Mouse (Mus musculus): ENCODE measurements at regions not wholly inside any gene's neighbourhood (a gene's known extent, or its start where the extent isn't known, plus 50 kb on each side); places are given as distances from the start of the nearest gene placed in this dataset.
"Not testable (repeated sequence)": the region's sequence is repeated elsewhere in the genome, so short reads cannot be mapped to it uniquely, and the experiment has no call there.

- Histone ChIP-seq H3K4me1 (replicated peaks) (peaks cover 8% of the 10 kb centered on the region), H3K27me3 (no peaks in the 10 kb centered on the region), H3K4me3 (0 out of 2 replicates have a peak overlapping the region, but pooled peaks have one; percentile 22), H3K27ac (no peak overlapping the region), H3K36me3 (no peaks in the 10 kb centered on the region), H3K9me3 (replicated peaks) (no peaks in the 10 kb centered on the region), H3K9ac (no peak overlapping the region), H3K4me2 (peak overlapping the region; percentile 53)
- WGBS, result 21% methylated on average over 3 of the region's 3 CpGs
- ATAC-seq (replicated peaks; ENCODE audit: insufficient number of reproducible peaks, insufficient read depth, low FRiP score, low read depth), result no peak
Observed at GRCm38 (mm10) chr10:15759576-15759975, 1041.6 kb upstream of the Gje1 start.

- Histone ChIP-seq H3K4me1 (replicated peaks) (peaks cover 8% of the 10 kb centered on the region), H3K36me3 (no peaks in the 10 kb centered on the region), H3K27ac (no peak overlapping the region), H3K4me3 (no peak overlapping the region), H3K27me3 (no peaks in the 10 kb centered on the region), H3K9me3 (replicated peaks) (no peaks in the 10 kb centered on the region), H3K4me2 (no peak overlapping the region), H3K9ac (no peak overlapping the region)
- no peak for ATAC-seq (replicated peaks; ENCODE audit: insufficient number of reproducible peaks, insufficient read depth, low FRiP score, low read depth)
- WGBS, result 55% methylated on average over 1 of the region's 1 CpGs
Observed at GRCm38 (mm10) chr10:15757503-15757902, 1039.5 kb upstream of the Gje1 start.

- Histone ChIP-seq H3K4me1 (replicated peaks) (no peaks in the 10 kb centered on the region), H3K36me3 (no peaks in the 10 kb centered on the region), H3K4me2 (no peak overlapping the region), H3K9me3 (replicated peaks) (no peaks in the 10 kb centered on the region), H3K4me3 (no peak overlapping the region), H3K27ac (no peak overlapping the region), H3K9ac (no peak overlapping the region), H3K27me3 (no peaks in the 10 kb centered on the region)
- 52% methylated on average over 1 of the region's 1 CpGs for WGBS
- no peak for ATAC-seq (replicated peaks; ENCODE audit: insufficient number of reproducible peaks, insufficient read depth, low FRiP score, low read depth)
Observed at GRCm38 (mm10) chr10:15746866-15747265, 1028.9 kb upstream of the Gje1 start.

- Histone ChIP-seq H3K4me2 (no peak overlapping the region), H3K4me3 (no peak overlapping the region), H3K27me3 (no peaks in the 10 kb centered on the region), H3K4me1 (replicated peaks) (no peaks in the 10 kb centered on the region), H3K27ac (no peak overlapping the region), H3K9ac (no peak overlapping the region), H3K9me3 (replicated peaks) (no peaks in the 10 kb centered on the region), H3K36me3 (no peaks in the 10 kb centered on the region)
- 48% methylated on average over 3 of the region's 3 CpGs for WGBS
- ATAC-seq (replicated peaks; ENCODE audit: insufficient number of reproducible peaks, insufficient read depth, low FRiP score, low read depth), result no peak
Observed at GRCm38 (mm10) chr10:15738630-15739029, 1020.6 kb upstream of the Gje1 start.

GRCm38 (mm10) chr10:15731318-15731717 lies 1013.3 kb upstream of the Gje1 start:
- Histone ChIP-seq H3K9me3 (replicated peaks) (no peaks in the 10 kb centered on the region), H3K4me2 (no peak overlapping the region), H3K9ac (no peak overlapping the region), H3K4me1 (replicated peaks) (no peaks in the 10 kb centered on the region), H3K36me3 (no peaks in the 10 kb centered on the region), H3K27ac (no peak overlapping the region), H3K27me3 (no peaks in the 10 kb centered on the region), H3K4me3 (no peak overlapping the region)
- ATAC-seq (replicated peaks; ENCODE audit: insufficient number of reproducible peaks, insufficient read depth, low FRiP score, low read depth), result no peak
- WGBS, result 63% methylated on average over 1 of the region's 1 CpGs

GRCm38 (mm10) chr10:15697946-15698345 lies 979.9 kb upstream of the Gje1 start:
- 83% methylated on average over 2 of the region's 2 CpGs for WGBS

GRCm38 (mm10) chr10:15697050-15697449 lies 979.0 kb upstream of the Gje1 start:
- H3K4me2 ChIP-seq, result no peak overlapping the region
- H3K27me3 ChIP-seq, result no peaks in the 10 kb centered on the region
- H3K36me3 ChIP-seq, result no peaks in the 10 kb centered on the region
- no peaks in the 10 kb centered on the region for H3K9me3 ChIP-seq (replicated peaks)
- no peak overlapping the region for H3K9ac ChIP-seq
- 73% methylated on average over 1 of the region's 1 CpGs for WGBS
- H3K4me3 ChIP-seq, result no peak overlapping the region
- no peaks in the 10 kb centered on the region for H3K4me1 ChIP-seq (replicated peaks)
- H3K27ac ChIP-seq, result no peak overlapping the region
- no peak for ATAC-seq (replicated peaks; ENCODE audit: insufficient number of reproducible peaks, insufficient read depth, low FRiP score, low read depth)

More at GRCm38 (mm10) chr10:15697946-15698345, 979.9 kb upstream of the Gje1 start:
- Histone ChIP-seq H3K9ac (no peak overlapping the region), H3K27ac (no peak overlapping the region), H3K4me1 (replicated peaks) (no peaks in the 10 kb centered on the region), H3K4me2 (no peak overlapping the region), H3K9me3 (replicated peaks) (no peaks in the 10 kb centered on the region), H3K4me3 (no peak overlapping the region), H3K27me3 (no peaks in the 10 kb centered on the region), H3K36me3 (no peaks in the 10 kb centered on the region)
- ATAC-seq (replicated peaks; ENCODE audit: insufficient number of reproducible peaks, insufficient read depth, low FRiP score, low read depth), result no peak

GRCm38 (mm10) chr10:15671638-15672037 lies 953.6 kb upstream of the Gje1 start:
- H3K4me3 ChIP-seq; H3K27ac ChIP-seq; H3K9ac ChIP-seq; H3K36me3 ChIP-seq; H3K9me3 ChIP-seq (replicated peaks); ATAC-seq (replicated peaks; ENCODE audit: insufficient number of reproducible peaks, insufficient read depth, low FRiP score, low read depth); H3K4me1 ChIP-seq (replicated peaks); H3K27me3 ChIP-seq; H3K4me2 ChIP-seq: not testable (repeated sequence)
- 91% methylated on average over 1 of the region's 1 CpGs for WGBS

Measured in heart, embryonic 15.5 days (tissue).